ENCODE assay signal across 12 mouse cellular contexts in the genomic region with DNA sequence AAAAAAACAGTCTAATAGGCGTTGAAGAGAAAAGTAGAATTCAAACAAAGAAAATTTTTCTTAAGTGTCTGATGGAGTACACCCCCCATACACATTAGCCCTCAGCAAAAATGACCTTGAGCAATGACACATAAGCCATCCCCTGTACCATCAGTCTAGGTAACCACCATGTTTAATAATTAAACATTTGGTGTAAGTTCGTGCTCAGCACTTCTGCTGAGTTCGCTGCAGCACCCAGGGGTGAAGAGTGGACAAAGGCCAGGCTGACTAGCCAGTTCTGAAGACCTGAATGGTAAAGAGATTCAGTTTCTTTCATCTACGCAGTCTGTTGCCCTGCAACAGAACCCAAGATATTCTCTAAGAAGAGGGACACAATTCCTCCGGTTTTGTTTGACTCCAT.
"Had no signal": no experiment of that assay in that cellular context is flagged by ENCODE, and none has a peak within 500 bp of the region (broad histone marks: within the 10 kb centered on the region; RNA-seq: fewer than 3 reads in every experiment).

No protein-coding gene starts in this region.

- DNase-seq: liver; liver, embryonic 13.5 days; liver, postnatal 0 days; lung, postnatal 36 days; right cerebral cortex, postnatal 4 days; spleen, adult 18-20 months; thymus, adult 18-20 months; thymus, postnatal 14 days had no signal

- H3K4me3 ChIP-seq: limb, embryonic 12.5 days; liver, embryonic 13.5 days; midbrain, embryonic 15.5 days; neural tube, embryonic 12.5 days had no signal

- H3K4me1 ChIP-seq: liver, embryonic 13.5 days had no signal

- H3K36me3 ChIP-seq: limb, embryonic 12.5 days; liver, embryonic 13.5 days; midbrain, embryonic 15.5 days; neural tube, embryonic 12.5 days had no signal

- ATAC-seq: intestine, embryonic 16.5 days; liver, postnatal 0 days; midbrain, embryonic 15.5 days had no signal

- H3K27ac ChIP-seq: limb, embryonic 12.5 days; liver, embryonic 13.5 days; midbrain, embryonic 15.5 days; neural tube, embryonic 12.5 days had no signal

- H3K4me2 ChIP-seq: limb, embryonic 12.5 days; liver, embryonic 13.5 days; midbrain, embryonic 15.5 days; neural tube, embryonic 12.5 days had no signal

- H3K9ac ChIP-seq: limb, embryonic 12.5 days; liver, embryonic 13.5 days; liver, postnatal 0 days; midbrain, embryonic 15.5 days; neural tube, embryonic 12.5 days had no signal

- H3K27me3 ChIP-seq: limb, embryonic 12.5 days; liver, embryonic 13.5 days; midbrain, embryonic 15.5 days; neural tube, embryonic 12.5 days had no signal

- H3K9me3 ChIP-seq: limb, embryonic 12.5 days; liver, embryonic 13.5 days; midbrain, embryonic 15.5 days; neural tube, embryonic 12.5 days had no signal
